Mouse (Mus musculus) embryonic fibroblast, embryonic 13.5 days (primary cell): Measurements from ENCODE around the gene Odf3l2.

Source experiments
- CTCF ChIP-seq: IDR thresholded peaks from 2 replicates; pipeline ENCODE4 v1.5.1; 2011; ENCODE audit warnings: mild to moderate bottlenecking, control low read depth, low read length, moderate library complexity, borderline replicate concordance; ENCODE audit not compliant: insufficient read depth
- POLR2A ChIP-seq: IDR thresholded peaks from 2 replicates; pipeline ENCODE4 v1.6.1; 2011; ENCODE audit warnings: low read depth, mild to moderate bottlenecking, control low read depth, low read length, moderate library complexity

GRCm38 (mm10) chr10:79683726-79684640 is 38.4 kb upstream of the Odf3l2 start:
- TF ChIP-seq CTCF = no peak
- no peak for TF ChIP-seq POLR2A
